Mouse (Mus musculus) G1E (cell line): Measurements from ENCODE around the gene Impdh1.

Experiments used
- CTCF ChIP-seq: IDR thresholded peaks from 2 replicates; pipeline ENCODE4 v1.5.1; 2012; ENCODE audit warnings: low read depth, low read length, inconsistent platforms, mixed read lengths
- TAL1 ChIP-seq: conservative IDR thresholded peaks from 2 replicates; pipeline ENCODE4 v1.6.1; 2012; ENCODE audit warnings: low read depth, low read length, inconsistent platforms, mixed read lengths

DNA sequence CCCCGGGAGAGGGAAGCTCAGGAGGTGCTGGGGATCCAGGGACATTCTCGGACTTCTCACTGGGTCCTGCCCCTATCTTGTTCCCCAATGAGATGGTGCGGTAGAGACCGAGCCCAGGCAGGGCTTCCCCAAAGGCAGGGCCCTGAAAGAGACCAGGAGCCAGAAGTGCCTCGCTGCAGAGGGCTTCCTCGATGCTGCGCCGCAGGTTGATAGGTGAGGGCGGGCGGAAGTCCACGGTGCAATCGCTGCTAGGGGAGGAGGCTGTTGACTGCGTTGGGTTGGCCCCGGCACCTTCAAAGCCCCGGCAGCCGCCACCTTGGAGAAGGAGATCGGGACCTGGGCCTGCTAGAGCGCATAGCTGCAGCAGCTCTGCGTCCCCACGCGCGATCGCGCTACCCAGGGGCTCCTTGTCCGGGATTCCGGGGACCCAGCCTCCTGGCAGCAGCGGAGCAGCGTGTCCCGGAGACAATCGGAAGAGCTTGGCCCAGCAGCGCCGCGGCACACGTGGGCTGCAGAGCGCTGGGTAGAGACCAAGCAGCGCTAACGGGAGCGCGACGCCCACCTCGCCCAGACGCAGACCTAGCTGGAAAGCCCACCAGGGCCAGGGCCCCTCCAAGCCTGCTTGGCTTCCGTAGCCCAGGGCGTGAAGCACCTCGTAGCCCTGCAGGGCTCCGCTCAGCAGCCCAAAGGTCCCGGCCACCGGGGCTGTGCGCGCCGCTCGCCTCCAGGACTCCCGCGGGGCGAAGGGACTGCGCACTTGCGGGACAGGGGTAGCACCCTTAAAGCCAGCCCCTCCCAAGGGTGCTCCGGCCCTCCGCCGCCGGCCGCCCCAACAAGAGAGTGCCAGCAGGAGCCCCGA is 45.9 kb downstream of the Impdh1 start:
- TF ChIP-seq CTCF = no peak
- no peak for TF ChIP-seq TAL1
